Mouse (Mus musculus) natural killer cell, adult 2 months (primary cell): ENCODE results near the gene Ank.

ENCODE experiments used
- DNase-seq, 2 experiments: peaks; one replicate each; pipeline ENCODE4 v3.0.0; 2022; ENCODE audit warnings: low spot score in 2 of 2

Ank gene

DNA sequence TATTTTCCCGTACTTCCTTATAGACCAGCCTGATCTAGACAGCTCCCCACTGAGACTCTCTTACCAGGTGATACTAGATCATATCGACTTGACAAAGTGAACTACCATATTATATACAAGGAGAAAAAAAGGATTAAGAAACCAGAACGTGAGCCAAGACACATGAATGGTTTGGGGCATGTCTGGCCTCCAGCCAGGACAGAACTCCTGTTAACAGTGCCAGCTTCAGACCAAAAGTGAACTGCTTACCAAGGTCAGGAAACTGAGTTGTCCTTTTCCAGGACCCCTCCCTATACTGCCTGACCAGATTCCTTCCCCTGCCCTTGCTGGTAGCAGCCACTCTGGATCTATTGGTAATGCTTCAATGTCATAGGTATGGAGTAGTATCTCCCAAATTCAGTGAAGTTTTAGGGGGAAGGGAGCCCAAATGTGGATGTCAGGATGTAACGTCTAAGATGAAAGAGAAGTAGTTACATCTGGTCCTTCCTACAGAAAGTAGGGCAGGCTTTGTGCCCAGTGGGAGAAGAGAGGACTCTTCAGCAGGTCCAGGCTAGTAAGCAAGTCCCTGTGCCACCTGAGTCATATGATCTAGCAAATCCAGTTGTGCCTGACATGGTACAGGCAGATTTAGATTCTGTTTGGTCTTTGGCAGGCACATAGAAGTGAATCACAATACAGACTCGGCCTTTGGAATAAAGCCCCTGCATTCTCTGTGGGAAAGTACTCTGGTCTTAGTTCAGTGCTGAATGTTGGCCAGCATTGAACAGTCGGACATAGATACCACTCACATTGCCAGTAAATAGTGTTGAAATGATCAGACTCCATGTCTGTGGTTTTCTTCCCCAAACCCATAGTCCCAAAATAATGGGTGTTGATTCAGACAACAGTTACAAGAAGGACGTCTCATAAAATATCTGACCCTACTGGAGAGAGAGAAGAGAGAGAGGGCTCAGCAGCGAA, 167.7 kb downstream of the Ank start:
- DNase-seq: no peak

DNA sequence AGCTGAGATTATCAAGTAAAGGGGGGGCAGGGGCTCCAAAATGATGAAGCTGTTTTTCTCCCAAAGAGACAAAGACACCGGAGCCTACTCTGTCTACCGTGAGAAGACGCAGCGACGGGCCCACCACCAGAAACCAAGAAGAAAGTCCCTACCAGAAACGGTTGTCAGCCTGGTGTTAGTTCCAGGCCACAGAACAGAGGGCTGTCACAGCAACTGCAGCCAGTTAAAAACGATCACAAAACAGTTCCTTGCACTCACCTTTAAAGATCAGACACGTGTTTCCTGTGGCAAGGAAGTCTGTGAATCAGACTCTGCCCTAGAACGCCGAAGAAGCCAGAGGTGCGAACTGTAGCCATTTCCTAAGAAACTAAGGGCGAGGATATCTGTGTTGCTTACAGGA, 174.7 kb downstream of the Ank start:
- peak; percentile 75 to 80 for DNase-seq

DNA sequence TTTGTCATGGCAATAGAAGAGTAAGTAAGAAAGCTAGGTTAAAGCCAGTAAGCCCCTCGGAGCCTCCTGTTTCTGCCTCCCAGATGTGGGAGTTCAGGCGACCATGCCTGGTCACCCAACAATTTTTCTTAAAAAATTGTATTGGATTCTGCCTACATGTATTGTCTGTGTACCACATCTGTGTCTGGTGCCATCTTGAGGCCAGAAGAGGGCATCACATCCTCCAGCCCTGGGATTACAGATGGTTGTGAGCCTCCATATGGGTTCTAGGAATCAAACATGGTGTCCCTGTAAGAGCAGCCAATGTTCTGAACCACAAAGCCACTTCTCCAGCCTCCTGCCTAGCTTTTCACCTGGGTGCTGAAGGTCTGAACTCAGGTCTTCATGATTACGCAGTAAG, 176.4 kb downstream of the Ank start:
- DNase-seq: peak; percentile 43 to 60
